8 mouse cellular contexts compared by ENCODE assay signal in the genomic region with DNA sequence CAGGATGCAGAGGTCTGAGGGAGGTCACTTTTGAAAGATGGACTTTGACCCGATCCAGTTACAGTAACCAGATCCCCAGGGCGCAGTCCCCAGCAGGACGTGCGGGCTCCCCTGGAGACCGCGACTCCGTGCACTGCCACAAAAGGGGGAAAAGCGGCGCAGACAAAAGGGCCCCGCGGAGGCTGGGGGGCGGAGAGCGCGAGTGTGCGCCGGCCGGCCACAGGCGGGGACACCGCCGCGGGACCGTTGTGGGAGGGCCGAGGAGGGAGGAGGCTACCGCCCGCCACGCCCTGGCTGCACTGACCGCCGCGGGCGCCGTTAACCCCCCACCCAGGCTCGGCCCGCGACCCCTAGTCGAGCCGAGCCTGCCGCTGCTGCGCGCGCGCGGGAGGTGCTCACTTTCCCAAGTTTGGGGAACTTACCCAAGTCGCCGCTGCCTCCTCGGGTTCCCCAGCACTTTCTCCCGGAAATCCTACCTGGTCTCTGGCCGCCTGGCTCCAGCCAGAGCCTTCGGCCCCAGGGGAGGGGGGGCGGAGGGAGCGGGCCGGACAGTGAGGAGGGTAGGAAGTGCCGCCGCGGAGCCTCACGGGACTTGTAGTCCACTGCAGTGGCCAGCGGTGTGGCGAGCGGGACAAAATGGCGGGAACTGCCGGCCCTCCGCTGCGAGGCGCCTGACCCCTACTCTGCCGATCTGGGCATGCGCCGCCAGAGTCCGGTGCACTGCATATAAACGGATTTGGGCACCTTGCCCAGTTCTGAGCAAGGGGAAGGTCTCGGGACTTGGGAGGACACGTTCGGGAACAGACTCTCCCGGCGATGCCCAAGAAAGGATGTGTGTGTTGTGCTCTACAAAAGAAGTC. TPM values are rescaled to one million over a fixed set of nuclear protein-coding genes. Genes with fewer than 3 reads are reported as not detected.
A peak's percentile ranks its signal among the peaks of the same experiment; 100 is the strongest.
DNase-seq lines count a peak whose midpoint lies in the region; ATAC-seq and TF ChIP-seq lines count a peak whose summit lies in the region.

A gene (minus strand): TSS at position 567 of the 860 bp plus-strand sequence.

- TF ChIP-seq EP300 in MEL (IDR thresholded peaks at IDR 0.05; ENCODE audit: low read depth in 1 of 2, low read length in 2 of 2), result 0 out of 4 replicates have a peak, but pooled peaks of 1 of the 2 experiments have one; percentile 8
- no peak for TF ChIP-seq EP300 in lung, postnatal 0 days (IDR thresholded peaks at IDR 0.05)

- peaks cover 24% of the 10 kb centered on the region for H3K79me2 ChIP-seq in MEL (ENCODE audit: control insufficient read depth, insufficient read depth, low read length, poor library complexity)

- ATAC-seq in lung, postnatal 0 days, result peak; percentile 99

- H3K4me2 ChIP-seq in lung, postnatal 0 days (replicated peaks; ENCODE audit: low read depth, low read length), result peak within 1 kb of the TSS; percentile 59

- H3K27me3 ChIP-seq in MEL (ENCODE audit: control insufficient read depth in 1 of 2, insufficient read depth in 2 of 2, low read length in 2 of 2), result no peaks in the 10 kb centered on the region
- H3K27me3 ChIP-seq in cerebellum, adult 2 months (ENCODE audit: control insufficient read depth, insufficient read depth, low read length), result no peaks in the 10 kb centered on the region
- no peaks in the 10 kb centered on the region for H3K27me3 ChIP-seq in hindbrain, embryonic 10.5 days (ENCODE audit: insufficient read depth, poor library complexity, severe bottlenecking)
- no peaks in the 10 kb centered on the region for H3K27me3 ChIP-seq in lung, postnatal 0 days (replicated peaks; ENCODE audit: insufficient read depth, low read length)

- peaks cover 11 to 15% of the 10 kb centered on the region in 2 experiments for H3K4me1 ChIP-seq in MEL (ENCODE audit: control insufficient read depth in 1 of 2, insufficient read depth in 2 of 2, low read length in 2 of 2)
- no peaks in the 10 kb centered on the region for H3K4me1 ChIP-seq in cerebellum, adult 2 months (ENCODE audit: control insufficient read depth, insufficient read depth, low read length)
- H3K4me1 ChIP-seq in hindbrain, embryonic 10.5 days (replicated peaks), result peaks cover 19% of the 10 kb centered on the region
- H3K4me1 ChIP-seq in lung, postnatal 0 days (ENCODE audit: insufficient read depth, low read depth, low read length), result peaks cover 6% of the 10 kb centered on the region

- TF ChIP-seq POLR2A in MEL (IDR thresholded peaks at IDR 0.05; ENCODE audit: control insufficient read depth in 1 of 2, insufficient read depth in 1 of 2, low read depth in 1 of 2, low read length in 2 of 2, poor library complexity in 1 of 2), result peak; percentile 54 to 56; a peak in 3 of 4 replicates
- peak; percentile 86 for TF ChIP-seq POLR2A in cerebellum, adult 2 months (IDR thresholded peaks at IDR 0.05; ENCODE audit: borderline replicate concordance, insufficient read depth, low read length)

- TF ChIP-seq RAD21 in MEL (IDR thresholded peaks at IDR 0.05; ENCODE audit: low read depth, low read length), result no peak

- peak within 1 kb of the TSS; percentile 78 to 99 for H3K4me3 ChIP-seq in MEL (ENCODE audit: control insufficient read depth in 1 of 2, insufficient read depth in 1 of 2, low read depth in 2 of 2, low read length in 2 of 2)
- peak within 1 kb of the TSS; percentile 71 for H3K4me3 ChIP-seq in cerebellum, adult 2 months (replicated peaks; ENCODE audit: insufficient read depth, low read depth, low read length)
- H3K4me3 ChIP-seq in hindbrain, embryonic 10.5 days, result peak within 1 kb of the TSS; percentile 82
- peak within 1 kb of the TSS; percentile 89 for H3K4me3 ChIP-seq in lung, postnatal 0 days (ENCODE audit: low read depth, low read length)

- peak; percentile 89 for DNase-seq in MEL (ENCODE audit: low read depth, low spot score)
- peak; percentile 94 to 95 for DNase-seq in cerebellum, adult 2 months
- peak; percentile 94 for DNase-seq in forelimb bud, embryonic 11.5 days (ENCODE audit: low read depth, low spot score)
- peak; percentile 98 for DNase-seq in hindbrain, embryonic 10.5 days (ENCODE audit: low spot score)
- peak; percentile 96 for DNase-seq in layer of hippocampus, adult 9-11 months
- peak; percentile 99 for DNase-seq in lung, postnatal 0 days (ENCODE audit: low spot score)
- DNase-seq in ovary, postnatal 14 days (ENCODE audit: low spot score), result peak; percentile 96
- peak; percentile 86 for DNase-seq in thymus, postnatal 14 days

- H3K9me3 ChIP-seq in MEL (replicated peaks; ENCODE audit: insufficient read depth, low read length), result no peaks in the 10 kb centered on the region
- H3K9me3 ChIP-seq in hindbrain, embryonic 10.5 days, result no peaks in the 10 kb centered on the region
- H3K9me3 ChIP-seq in lung, postnatal 0 days (ENCODE audit: low read length), result no peaks in the 10 kb centered on the region

- peak within 1 kb of the TSS; percentile 99 for H3K9ac ChIP-seq in MEL (ENCODE audit: control insufficient read depth, low read depth, low read length, poor library complexity, severe bottlenecking)
- H3K9ac ChIP-seq in lung, postnatal 0 days (replicated peaks; ENCODE audit: low read depth), result peak within 1 kb of the TSS; percentile 74

- peaks cover 0 to 17% of the 10 kb centered on the region in 2 experiments; a peak in 2 of 4 replicates for H3K36me3 ChIP-seq in MEL (ENCODE audit: control insufficient read depth in 1 of 2, insufficient read depth in 2 of 2, low read length in 2 of 2)
- no peaks in the 10 kb centered on the region; the same call in 1 of the 2 replicates for H3K36me3 ChIP-seq in hindbrain, embryonic 10.5 days
- no peaks in the 10 kb centered on the region for H3K36me3 ChIP-seq in lung, postnatal 0 days (ENCODE audit: insufficient read depth, low read length)

- no peak for TF ChIP-seq CTCF in MEL (IDR thresholded peaks at IDR 0.05 in 2 of 3, conservative IDR thresholded peaks at IDR 0.05 in 1 of 3; ENCODE audit: control insufficient read depth in 1 of 3, insufficient read depth in 1 of 3, low read depth in 2 of 3, low read length in 3 of 3, poor library complexity in 1 of 3, severe bottlenecking in 1 of 3)
- TF ChIP-seq CTCF in cerebellum, adult 2 months (IDR thresholded peaks at IDR 0.05; ENCODE audit: borderline replicate concordance, insufficient read depth, low read depth, low read length), result no peak
- no peak for TF ChIP-seq CTCF in lung, postnatal 0 days (IDR thresholded peaks at IDR 0.05)

- WGBS in cerebellum, adult 2 months, result under 1% methylated on average over 59 of the region's 73 CpGs
- WGBS in hindbrain, embryonic 10.5 days, result under 1% methylated on average over 73 of the region's 73 CpGs
- under 1% methylated on average over 58 of the region's 73 CpGs for WGBS in lung, postnatal 0 days

- peak within 1 kb of the TSS; percentile 89 for H3K27ac ChIP-seq in MEL (ENCODE audit: control insufficient read depth, low read depth, low read length)
- peak within 1 kb of the TSS; percentile 58; the same call in 1 of the 2 replicates for H3K27ac ChIP-seq in cerebellum, adult 2 months (ENCODE audit: insufficient read depth, low read length)
- peak within 1 kb of the TSS; percentile 98 for H3K27ac ChIP-seq in hindbrain, embryonic 10.5 days
- H3K27ac ChIP-seq in lung, postnatal 0 days (ENCODE audit: low read length), result peak within 1 kb of the TSS; percentile 97

TF ChIP-seq in MEL, 35 proteins besides CTCF, POLR2A, EP300 and RAD21:
- TF ChIP-seq TCF12 (IDR thresholded peaks at IDR 0.05; ENCODE audit: low read depth, low read length), result peak; percentile 35
- TF ChIP-seq TBP (IDR thresholded peaks at IDR 0.05; ENCODE audit: low read depth, low read length), result peak; percentile 71; the same call in 1 of the 2 replicates
- TF ChIP-seq POLR2AphosphoS2 (IDR thresholded peaks at IDR 0.05; ENCODE audit: low read length), result no peak
- TF ChIP-seq MAX (IDR thresholded peaks at IDR 0.05; ENCODE audit: low read length), result peak; percentile 48
- no peak for TF ChIP-seq USF1 (IDR thresholded peaks at IDR 0.05; ENCODE audit: low read depth, low read length)
- TF ChIP-seq UBTF (IDR thresholded peaks at IDR 0.05; ENCODE audit: borderline replicate concordance, insufficient read depth, low read depth, low read length), result 0 out of 2 replicates have a peak, but pooled peaks have one; percentile 54
- TF ChIP-seq ELF1 (IDR thresholded peaks at IDR 0.05; ENCODE audit: low read depth, low read length), result peak; percentile 79
- peak; percentile 92 for TF ChIP-seq HCFC1 (IDR thresholded peaks at IDR 0.05; ENCODE audit: low read depth, low read length)
- peak; percentile 16 for TF ChIP-seq SIN3A (IDR thresholded peaks at IDR 0.05; ENCODE audit: low read length)
- no peak for TF ChIP-seq MYB (IDR thresholded peaks at IDR 0.05; ENCODE audit: low read depth, low read length)
- no peak for TF ChIP-seq JUND (IDR thresholded peaks at IDR 0.05; ENCODE audit: low read depth, low read length)
- no peak; the same call in 1 of the 2 replicates for TF ChIP-seq MAZ (IDR thresholded peaks at IDR 0.05; ENCODE audit: low read depth, low read length)
- TF ChIP-seq NELFE (IDR thresholded peaks at IDR 0.05; ENCODE audit: low read depth, low read length), result peak; percentile 58
- peak; percentile 30; the same call in 1 of the 2 replicates for TF ChIP-seq BHLHE40 (IDR thresholded peaks at IDR 0.05; ENCODE audit: borderline replicate concordance, low read depth, low read length)
- TF ChIP-seq GATA1 (IDR thresholded peaks at IDR 0.05; ENCODE audit: low read depth, low read length), result no peak
- TF ChIP-seq ZNF384 (IDR thresholded peaks at IDR 0.05; ENCODE audit: low read depth, low read length), result no peak
- no peak for TF ChIP-seq GABPA (IDR thresholded peaks at IDR 0.05; ENCODE audit: low read depth, low read length)
- no peak for TF ChIP-seq POLR2AphosphoS5 (IDR thresholded peaks at IDR 0.05; ENCODE audit: borderline replicate concordance, low read depth, low read length)
- TF ChIP-seq NRF1 (IDR thresholded peaks at IDR 0.05; ENCODE audit: insufficient read depth, low read depth, low read length, poor library complexity, severe bottlenecking), result peak; percentile 74
- TF ChIP-seq E2F4 (IDR thresholded peaks at IDR 0.05; ENCODE audit: borderline replicate concordance, low read depth, low read length), result peak; percentile 84; the same call in 1 of the 2 replicates
TF ChIP-seq in MEL: peak in this region for 11.

RNA-seq across cellular contexts. Expression of the gene that starts here (rescaled TPM):
- 5.6 and 7.2 TPM in 2 replicates for total RNA-seq in MEL (2012; rRNA removed)
- polyA plus RNA-seq in MEL (2012; ENCODE audit: insufficient read depth in 1 of 2, insufficient read length in 2 of 2, low read depth in 1 of 2, low replicate concordance in 2 of 2, missing spikeins in 1 of 2), result 10 to 100 TPM; 28.7 to 79.5 TPM
- polyA plus RNA-seq in cerebellum, adult 2 months (2012; rRNA removed), result 10.3 and 10.7 TPM in 2 replicates
- polyA plus RNA-seq in hindbrain, embryonic 10.5 days (2016; fragmentation: Nextera tagmentation; extraction: Ambion mirVana), result 24.2 and 25.5 TPM in 2 replicates
- 13.4 and 15.3 TPM in 2 replicates for polyA plus RNA-seq in lung, postnatal 0 days (2015; fragmentation: Nextera tagmentation; extraction: Ambion mirVana)

Comparison
In these comparisons a context has a peak if more than half of its experiments do, and no peak if none do; other contexts are left out.
1. Peak in every context shown above with its lines: DNase-seq, ATAC-seq, H3K4me3 ChIP-seq and H3K27ac ChIP-seq.